Mouse (Mus musculus) megakaryocyte progenitor cell, adult 5-6 weeks (primary cell): Measurements from ENCODE around the gene Slfn5. TPM values are rescaled to one million over a fixed set of nuclear protein-coding genes. Genes with fewer than 3 reads are reported as not detected.
"Not testable (repeated sequence)": the region's sequence is repeated elsewhere in the genome, so short reads cannot be mapped to it uniquely, and the experiment has no call there.

Experiments
- ATAC-seq: replicated peaks from 2 replicates; pipeline ENCODE4 v1.8.0; 2016; ENCODE audit warnings: mild to moderate bottlenecking, moderate TSS enrichment, inconsistent platforms; ENCODE audit not compliant: poor library complexity
- total RNA-seq, 2 experiments: library from RNA; stranded (forward) in 1 of 2; stranded (reverse) in 1 of 2; fragments of 157-497, 149-512 nt in 1 of 2; fragments of 200-1000 nt in 1 of 2; gene quantifications; 2 replicates each; pipeline versions ENCODE4 v1.2.3 to v1.2.4; 2015 to 2017

Slfn5 gene
- total RNA-seq (2015) (1.4 and 1.5 TPM in 2 replicates), total RNA-seq (2017) (1.7 and 2.8 TPM in 2 replicates)

- no peak for ATAC-seq
These were observed at the start of gene Slfn5 for GRCm38 (mm10) chr11:82950736-82951481. Gene Slfn5, plus strand, starts transcription at chr11:82951349.

GRCm38 (mm10) chr11:82901606-82902310 lies 49.4 kb upstream of the Slfn5 start:
- no peak for ATAC-seq

- ATAC-seq: 0 out of 2 replicates have a peak, but pooled peaks have one; percentile 17
These were observed 46.2 kb upstream of the Slfn5 start for GRCm38 (mm10) chr11:82904952-82905351.

- no peak for ATAC-seq
These were observed 45.3 kb upstream of the Slfn5 start for GRCm38 (mm10) chr11:82905816-82906215.

- peak; percentile 98 for ATAC-seq
These were observed 43.2 kb upstream of the Slfn5 start, which contains the start of gene Nle1 for GRCm38 (mm10) chr11:82907651-82908607. Gene Nle1, minus strand, starts transcription at chr11:82908411.

GRCm38 (mm10) chr11:82908608-82908989 lies 42.5 kb upstream of the Slfn5 start:
- ATAC-seq: no peak

- no peak for ATAC-seq
These were observed 40.9 kb upstream of the Slfn5 start, which contains the start of gene Unc45b for GRCm38 (mm10) chr11:82910250-82910649. Gene Unc45b, plus strand, starts transcription at chr11:82910550.

GRCm38 (mm10) chr11:82910679-82911389 lies 40.3 kb upstream of the Slfn5 start:
- ATAC-seq: no peak

- ATAC-seq: peak; percentile 90
These were observed 36.3 kb upstream of the Slfn5 start for GRCm38 (mm10) chr11:82914711-82915352.

- ATAC-seq: no peak; the same call in 1 of the 2 replicates
These were observed 30.4 kb upstream of the Slfn5 start for GRCm38 (mm10) chr11:82920768-82921167.

- no peak for ATAC-seq
These were observed 29.5 kb upstream of the Slfn5 start for GRCm38 (mm10) chr11:82921691-82922090.

GRCm38 (mm10) chr11:82923910-82924309 lies 27.2 kb upstream of the Slfn5 start:
- ATAC-seq: not testable (repeated sequence)

GRCm38 (mm10) chr11:82928897-82929632 lies 22.1 kb upstream of the Slfn5 start:
- peak; percentile 23; the same call in 1 of the 2 replicates for ATAC-seq

GRCm38 (mm10) chr11:82929633-82929950 lies 21.6 kb upstream of the Slfn5 start:
- ATAC-seq: 0 out of 2 replicates have a peak, but pooled peaks have one; percentile 21

- ATAC-seq: not testable (repeated sequence)
These were observed 20.7 kb upstream of the Slfn5 start for GRCm38 (mm10) chr11:82930391-82930955.

GRCm38 (mm10) chr11:82931161-82931560 lies 20.0 kb upstream of the Slfn5 start:
- not testable (repeated sequence) for ATAC-seq

GRCm38 (mm10) chr11:82931671-82932450 lies 19.3 kb upstream of the Slfn5 start:
- not testable (repeated sequence) for ATAC-seq

- ATAC-seq: no peak
These were observed 18.0 kb upstream of the Slfn5 start for GRCm38 (mm10) chr11:82933186-82933585.
